Mouse (Mus musculus): ENCODE measurements around the gene S1pr5.
"Not testable (repeated sequence)": the region's sequence is repeated elsewhere in the genome, so short reads cannot be mapped to it uniquely, and the experiment has no call there.

- not testable (repeated sequence) for TF ChIP-seq CTCF, EP300 (IDR thresholded peaks at IDR 0.05)
Observed at GRCm38 (mm10) chr9:21291868-21292267, 43.6 kb upstream of the S1pr5 start.

All from lung, postnatal 0 days (tissue).